Comparison of ENCODE assay signal across 15 mouse cellular contexts in the genomic region with DNA sequence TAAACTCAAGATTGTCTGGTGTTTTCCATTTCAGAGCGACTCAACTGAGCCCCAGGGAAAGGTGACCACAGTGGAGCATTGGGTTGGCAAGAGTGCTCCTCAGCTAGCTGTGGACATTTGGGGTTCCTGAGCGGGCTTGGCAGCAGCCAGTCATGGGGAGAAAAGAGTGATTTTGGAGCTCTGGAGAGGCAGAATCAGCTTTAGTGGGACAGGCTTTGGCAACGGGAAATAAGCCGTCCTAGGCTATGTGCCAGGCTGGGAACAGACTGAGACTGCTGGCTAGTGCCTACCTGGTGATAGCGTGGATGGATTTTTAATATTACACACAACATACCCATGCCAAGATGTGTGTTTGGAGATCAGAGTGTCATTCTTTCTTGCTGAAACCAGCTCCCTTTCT.
DNase-seq lines count a peak whose midpoint lies in the region; ATAC-seq and TF ChIP-seq lines count a peak whose summit lies in the region.
"Had no signal": no experiment of that assay in that cellular context is flagged by ENCODE, and none has a peak within 500 bp of the region (broad histone marks: within the 10 kb centered on the region; RNA-seq: fewer than 3 reads in every experiment).

No protein-coding gene starts in this region.

- TF ChIP-seq CTCF in layer of hippocampus, adult 2 months (conservative IDR thresholded peaks at IDR 0.05): no peak

- H3K4me3 ChIP-seq in layer of hippocampus, adult 2 months: no peak overlapping the region
- H3K4me3 ChIP-seq: embryonic facial prominence, embryonic 13.5 days; liver, embryonic 13.5 days had no signal

- no peak for DNase-seq in frontal cortex, postnatal 10 days (ENCODE audit: low spot score in 2 of 2)
- DNase-seq in right cerebral cortex, postnatal 10 days (ENCODE audit: low spot score in 2 of 2): peak; percentile 49 to 64
- no peak for DNase-seq in right cerebral cortex, postnatal 25 days
- peak; percentile 23 to 44 for DNase-seq in layer of hippocampus, adult 2 months (ENCODE audit: low spot score in 2 of 2)
- DNase-seq in urinary bladder, postnatal 36 days (ENCODE audit: low spot score in 2 of 2): no peak
- no peak for DNase-seq in frontal cortex, postnatal 14 days (ENCODE audit: low spot score in 2 of 2)
- no peak for DNase-seq in thymus, postnatal 14 days
- DNase-seq: kidney, adult 2 months; kidney, postnatal 36 days; liver, embryonic 13.5 days; thymus, postnatal 4 days had no signal

- H3K27ac ChIP-seq in layer of hippocampus, adult 2 months: no peak overlapping the region
- H3K27ac ChIP-seq: embryonic facial prominence, embryonic 13.5 days; liver, embryonic 13.5 days had no signal

- peak; percentile 34; the same call in 1 of the 2 replicates for ATAC-seq in frontal cortex, adult (ENCODE audit: low TSS enrichment)
- ATAC-seq: activated CD4-positive, CD25-positive, alpha-beta regulatory T cell, adult 4 months; lung, postnatal 0 days had no signal

Comparison
In these comparisons a context has a peak if more than half of its experiments do, and no peak if none do; other contexts are left out.
1. DNase-seq: peak in right cerebral cortex, postnatal 10 days (2 of 2) and layer of hippocampus, adult 2 months (2 of 2); none in frontal cortex, postnatal 10 days (0 of 2), right cerebral cortex, postnatal 25 days (single experiment), urinary bladder, postnatal 36 days (0 of 2), frontal cortex, postnatal 14 days (0 of 2) and thymus, postnatal 14 days (single experiment).